Mouse (Mus musculus): ENCODE results near the gene Gp1ba. TPM values are rescaled to one million over a fixed set of nuclear protein-coding genes. Genes with fewer than 3 reads are reported as not detected.

The Gp1ba gene
- polyA plus RNA-seq, 1 experiment = not detected

Other genes with a start within 250 kb of the Gp1ba start
- 19.3 and 20.9 TPM in 2 replicates for gene Pelp1, start 229.1 kb upstream of the Gp1ba start, polyA plus RNA-seq (2012; rRNA removed)
- 64.1 and 69.8 TPM in 2 replicates for gene Arrb2, start 206.5 kb upstream of the Gp1ba start, polyA plus RNA-seq (2012; rRNA removed)
- 15.8 and 17.3 TPM in 2 replicates for gene Med11, start 187.2 kb upstream of the Gp1ba start, polyA plus RNA-seq (2012; rRNA removed)
- 0.57 and 0.72 TPM in 2 replicates for gene Zmynd15, start 179.7 kb upstream of the Gp1ba start, polyA plus RNA-seq (2012; rRNA removed)
- 3.2 and 3.7 TPM in 2 replicates for gene Cxcl16, start 179.1 kb upstream of the Gp1ba start, polyA plus RNA-seq (2012; rRNA removed)
- gene Tm4sf5, start 133.9 kb upstream of the Gp1ba start, polyA plus RNA-seq (2012; rRNA removed) = 0.65 and 1.1 TPM in 2 replicates
- gene Vmo1, start 124.5 kb upstream of the Gp1ba start, polyA plus RNA-seq (2012; rRNA removed) = 1.6 and 4.3 TPM in 2 replicates
- gene Gltpd2, start 119.9 kb upstream of the Gp1ba start, polyA plus RNA-seq (2012; rRNA removed) = 0.13 TPM in 1 of 2 replicates, not detected in the other
- 245 and 249 TPM in 2 replicates for gene Psmb6, start 113.8 kb upstream of the Gp1ba start, polyA plus RNA-seq (2012; rRNA removed)
- not detected in 2 replicates for gene Gm40193, start 106.2 kb upstream of the Gp1ba start, polyA plus RNA-seq (2012; rRNA removed)
- 23.4 and 28.6 TPM in 2 replicates for gene Pld2, start 99.1 kb upstream of the Gp1ba start, polyA plus RNA-seq (2012; rRNA removed)
- 285 and 322 TPM in 2 replicates for gene Mink1, start 76.2 kb upstream of the Gp1ba start, polyA plus RNA-seq (2012; rRNA removed)
- gene 4930544D05Rik, start 23.3 kb upstream of the Gp1ba start, polyA plus RNA-seq (2012; rRNA removed) = not detected in 2 replicates
- gene Chrne, start 19.9 kb upstream of the Gp1ba start, polyA plus RNA-seq (2012; rRNA removed) = 0.30 and 0.42 TPM in 2 replicates
- 119 and 125 TPM in 2 replicates for gene Rnf167, start 8.1 kb downstream of the Gp1ba start, polyA plus RNA-seq (2012; rRNA removed)
- 132 and 138 TPM in 2 replicates for gene Slc25a11, start 8.4 kb downstream of the Gp1ba start, polyA plus RNA-seq (2012; rRNA removed)
- gene Pfn1, start 15.5 kb downstream of the Gp1ba start, polyA plus RNA-seq (2012; rRNA removed) = 273 and 299 TPM in 2 replicates
- gene Eno3, start 18.1 kb downstream of the Gp1ba start, polyA plus RNA-seq (2012; rRNA removed) = 23.9 and 28.4 TPM in 2 replicates
- 93.4 and 104 TPM in 2 replicates for gene Spag7, start 30.3 kb downstream of the Gp1ba start, polyA plus RNA-seq (2012; rRNA removed)
- 95.6 and 121 TPM in 2 replicates for gene Camta2, start 49.0 kb downstream of the Gp1ba start, polyA plus RNA-seq (2012; rRNA removed)
- gene Inca1, start 61.0 kb downstream of the Gp1ba start, polyA plus RNA-seq (2012; rRNA removed) = 3.5 and 3.9 TPM in 2 replicates
- gene Kif1c, start 61.4 kb downstream of the Gp1ba start, polyA plus RNA-seq (2012; rRNA removed) = 45.2 and 48.5 TPM in 2 replicates
- gene Zfp3, start 125.1 kb downstream of the Gp1ba start, polyA plus RNA-seq (2012; rRNA removed) = 8.7 and 9.8 TPM in 2 replicates
- 0.08 TPM in 1 of 2 replicates, not detected in the other for gene Scimp, start 173.5 kb downstream of the Gp1ba start, polyA plus RNA-seq (2012; rRNA removed)
- 35.3 and 40.6 TPM in 2 replicates for gene Rabep1, start 205.7 kb downstream of the Gp1ba start, polyA plus RNA-seq (2012; rRNA removed)